Mouse (Mus musculus) C2C12 (cell line): Measurements from ENCODE around the gene Zfhx3. TPM values are rescaled to one million over a fixed set of nuclear protein-coding genes. Genes with fewer than 3 reads are reported as not detected.
"Not testable (repeated sequence)": the region's sequence is repeated elsewhere in the genome, so short reads cannot be mapped to it uniquely, and the experiment has no call there.

Experiments used
- H3K27me3 ChIP-seq: one replicate; pipeline ENCODE4 v1.6.1; 2011; ENCODE audit not compliant: control insufficient read depth, insufficient read depth, insufficient read length
- H3K36me3 ChIP-seq: one replicate; pipeline ENCODE4 v1.6.1; 2011; ENCODE audit not compliant: control insufficient read depth, insufficient read depth
- H3K4me3 ChIP-seq: one replicate; pipeline ENCODE4 v1.5.1; 2011; ENCODE audit warnings: mild to moderate bottlenecking, control low read depth; ENCODE audit not compliant: poor library complexity, insufficient read depth, severe bottlenecking
- H3K79me2 ChIP-seq: one replicate; pipeline ENCODE4 v1.6.1; 2011; ENCODE audit not compliant: control insufficient read depth, insufficient read depth
- H3K79me3 ChIP-seq: one replicate; pipeline ENCODE4 v1.6.1; 2011; ENCODE audit warnings: low read depth, control low read depth
- H3ac ChIP-seq: one replicate; pipeline ENCODE3; 2011; ENCODE audit warnings: low read depth; ENCODE audit not compliant: control insufficient read depth, insufficient read length
- CEBPB ChIP-seq: IDR thresholded peaks from one replicate; pipeline ENCODE4 v1.6.1; 2011; ENCODE audit warnings: low read depth, mild to moderate bottlenecking, control low read depth, moderate library complexity
- CTCF ChIP-seq: IDR thresholded peaks from one replicate; pipeline ENCODE4 v1.5.1; 2011; ENCODE audit not compliant: control insufficient read depth, insufficient read depth, insufficient read length
- FOSL1 ChIP-seq: IDR thresholded peaks from one replicate; pipeline ENCODE4 v1.8.0; 2011; ENCODE audit warnings: mild to moderate bottlenecking, low read length; ENCODE audit not compliant: poor library complexity, insufficient read depth, severe bottlenecking
- MAX ChIP-seq: IDR thresholded peaks from one replicate; pipeline ENCODE4 v1.6.1; 2011; ENCODE audit warnings: mild to moderate bottlenecking, control low read depth
- MYOD1 ChIP-seq: IDR thresholded peaks from one replicate; pipeline ENCODE4 v1.6.1; 2011; ENCODE audit warnings: low read depth; ENCODE audit not compliant: control insufficient read depth, insufficient read length
- MYOG ChIP-seq: IDR thresholded peaks from one replicate; pipeline ENCODE4 v1.6.1; 2011; ENCODE audit not compliant: control insufficient read depth, insufficient read length; ENCODE audit errors: extremely low read depth
- USF1 ChIP-seq: IDR thresholded peaks from one replicate; pipeline ENCODE4 v1.6.1; 2011; ENCODE audit warnings: low read depth, mild to moderate bottlenecking, control low read depth, moderate library complexity
- long read RNA-seq, 2 experiments: library from polyadenylated mRNA; unstranded; transcript quantifications; one replicate each; pipeline ENCODE4 v2.0.0; 2019 to 2020
- polyA plus RNA-seq: library from polyadenylated mRNA; unstranded; fragments of >200 nt; fragmentation: generic; extraction: Trizol; gene quantifications from one replicate; pipeline ENCODE4 v1.2.1, GENCODE M21; 2012; ENCODE audit warnings: missing spikeins

Gene Zfhx3
- 4.3 TPM for polyA plus RNA-seq
- long read RNA-seq, experiment 1, partial matches to known transcripts: 1 of 19 reads
- long read RNA-seq, experiment 1, other reads (novel, unspliced or antisense): 18 of 19 reads
- long read RNA-seq, experiment 2, partial matches to known transcripts: 0 of 4 reads
- long read RNA-seq, experiment 2, other reads (novel, unspliced or antisense): 4 of 4 reads

DNA sequence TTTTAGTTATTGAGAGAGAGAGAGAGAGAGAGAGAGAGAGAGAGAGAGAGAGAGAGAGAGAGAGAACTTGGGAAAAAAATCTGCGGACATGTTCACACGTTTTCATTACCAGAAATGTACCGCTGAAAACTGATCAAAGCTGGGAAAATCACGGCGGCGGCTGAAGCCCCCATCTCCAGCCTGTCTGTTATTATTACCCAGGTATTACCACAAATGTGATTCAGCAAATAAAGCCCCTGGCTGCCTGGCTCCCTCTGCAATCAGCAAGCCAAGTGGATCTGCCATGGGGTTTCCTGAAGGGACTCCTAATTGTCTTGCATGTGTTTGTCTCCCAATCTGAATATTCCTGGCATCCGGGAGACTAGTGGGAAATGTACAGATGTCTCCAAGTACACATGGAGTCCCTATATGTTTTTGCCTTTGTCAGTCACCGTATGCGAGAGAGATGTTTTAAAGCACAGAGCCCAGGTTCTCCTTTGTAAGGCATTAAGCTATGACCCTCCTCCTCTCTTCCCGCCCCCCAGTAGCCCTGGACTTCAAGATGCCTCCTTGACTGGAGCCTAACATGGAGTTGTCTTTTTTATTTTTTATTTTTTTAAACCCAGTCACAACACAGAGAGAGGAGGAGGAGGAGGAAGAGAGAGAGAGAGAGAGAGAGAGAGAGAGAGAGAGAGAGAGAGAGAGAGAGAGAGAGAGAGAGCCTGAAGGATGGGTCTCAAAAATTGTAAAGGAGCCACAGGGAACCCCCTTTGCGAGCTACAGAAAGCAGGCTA is at the start of gene Zfhx3:
Gene Zfhx3 (plus strand): TSS at position 723 of the 773 bp plus-strand sequence.
- Histone ChIP-seq H3K27me3 (no peaks in the 10 kb centered on the region), H3ac (no peak within 1 kb of the TSS), H3K36me3 (no peaks in the 10 kb centered on the region), H3K79me3 (no peaks in the 10 kb centered on the region), H3K4me3 (no peak within 1 kb of the TSS), H3K79me2 (no peaks in the 10 kb centered on the region)
- no peak for TF ChIP-seq CEBPB
- TF ChIP-seq MYOD1: no peak
- TF ChIP-seq MYOG: no peak
- TF ChIP-seq MAX: no peak
- no peak for TF ChIP-seq CTCF
- no peak for TF ChIP-seq FOSL1
- no peak for TF ChIP-seq USF1

DNA sequence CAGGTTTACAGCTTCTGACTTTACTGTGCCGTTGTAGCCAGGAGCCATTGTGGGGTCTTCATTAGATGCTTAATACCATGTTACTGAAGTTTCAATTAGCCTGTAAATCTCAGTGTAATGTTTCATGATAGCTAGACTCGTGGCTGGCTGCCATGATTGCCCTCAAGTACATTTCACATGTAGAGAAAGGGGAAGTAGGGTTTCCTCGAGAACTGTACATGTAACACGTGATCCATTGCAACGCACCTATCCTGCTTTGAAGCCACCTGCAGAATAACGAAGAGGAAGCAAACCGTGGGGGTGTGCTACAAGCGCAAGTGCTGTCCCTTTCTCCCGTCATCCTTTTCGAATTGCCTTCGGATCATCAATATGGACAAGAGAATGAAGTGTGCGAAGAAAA is 23.5 kb upstream of the Zfhx3 start:
- no peak for TF ChIP-seq CTCF
- no peak for TF ChIP-seq MYOD1
- no peak for TF ChIP-seq USF1
- TF ChIP-seq MYOG: no peak
- TF ChIP-seq CEBPB: no peak
- no peak for TF ChIP-seq MAX
- no peak for TF ChIP-seq FOSL1
- Histone ChIP-seq H3K79me3 (no peaks in the 10 kb centered on the region), H3ac (no peak overlapping the region), H3K79me2 (no peaks in the 10 kb centered on the region), H3K4me3 (no peak overlapping the region), H3K27me3 (no peaks in the 10 kb centered on the region), H3K36me3 (no peaks in the 10 kb centered on the region)

DNA sequence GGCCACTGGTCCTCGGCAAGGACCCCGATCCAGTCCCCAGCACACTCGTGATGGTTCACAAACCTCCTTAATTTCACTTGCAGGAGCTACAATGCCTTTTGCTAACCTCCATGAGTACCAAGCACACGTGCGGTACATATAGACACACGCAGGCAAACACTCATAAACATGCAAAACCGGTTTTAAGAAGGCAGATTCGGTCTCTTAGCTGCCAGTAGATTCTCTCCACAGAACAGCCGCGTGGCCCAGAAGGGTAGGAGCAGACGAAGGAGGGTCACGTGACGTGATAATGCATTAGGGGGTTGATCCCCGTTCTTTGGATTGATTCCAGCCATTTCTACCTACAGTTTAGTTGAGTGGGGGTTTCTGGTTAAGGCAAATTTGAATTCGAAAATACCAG is 16.3 kb upstream of the Zfhx3 start:
- no peaks in the 10 kb centered on the region for H3K79me3 ChIP-seq
- no peaks in the 10 kb centered on the region for H3K36me3 ChIP-seq
- H3K27me3 ChIP-seq: no peaks in the 10 kb centered on the region
- no peak overlapping the region for H3ac ChIP-seq
- TF ChIP-seq MYOD1 (no peak), MAX (no peak)
- no peak overlapping the region for H3K4me3 ChIP-seq
- no peaks in the 10 kb centered on the region for H3K79me2 ChIP-seq

DNA sequence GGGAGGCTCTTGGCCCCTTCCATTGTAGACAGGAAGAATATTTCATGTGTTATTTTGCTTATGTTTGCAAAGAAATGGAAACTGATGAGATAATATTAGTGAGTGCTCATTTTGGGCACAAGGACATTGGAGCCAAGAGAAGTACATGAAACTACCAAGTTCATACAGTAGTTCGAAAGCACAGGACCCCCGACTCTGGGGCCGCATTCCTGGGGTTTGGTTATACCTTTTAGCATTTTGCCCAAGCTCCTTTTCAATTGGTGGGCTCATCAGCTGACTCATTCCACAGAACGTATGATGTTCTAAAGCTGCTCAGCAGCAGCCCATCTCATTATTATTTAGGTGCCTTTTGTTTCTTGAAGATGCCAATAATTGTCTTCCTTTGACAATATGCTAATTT is 5.7 kb upstream of the Zfhx3 start:
- Histone ChIP-seq H3K79me3 (no peaks in the 10 kb centered on the region), H3K36me3 (no peaks in the 10 kb centered on the region), H3ac (no peak overlapping the region), H3K4me3 (no peak overlapping the region), H3K79me2 (no peaks in the 10 kb centered on the region), H3K27me3 (no peaks in the 10 kb centered on the region)
- TF ChIP-seq FOSL1 (no peak), CTCF (no peak), MYOD1 (no peak)

DNA sequence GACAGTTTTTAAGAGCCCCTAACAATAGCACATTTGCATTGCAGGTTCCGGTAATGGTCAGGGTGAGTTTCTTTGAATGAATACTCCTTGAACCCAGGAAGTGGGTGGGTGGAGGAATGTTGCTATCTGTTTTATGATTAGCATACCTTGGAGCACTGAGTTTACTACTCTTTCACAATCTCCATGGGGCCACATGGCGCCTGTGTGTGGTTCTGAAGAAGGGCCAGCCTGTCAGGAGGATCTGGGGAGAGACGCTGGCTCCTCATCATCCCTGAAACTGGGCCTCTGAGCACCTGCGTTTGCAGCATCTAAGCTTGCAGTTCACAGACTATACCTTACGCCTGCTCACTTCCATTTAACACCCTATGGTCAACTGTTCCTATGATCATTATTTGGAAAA is 4.2 kb upstream of the Zfhx3 start:
- not testable (repeated sequence) for H3K36me3 ChIP-seq, H3K79me3 ChIP-seq, H3K27me3 ChIP-seq, H3K4me3 ChIP-seq, H3ac ChIP-seq, H3K79me2 ChIP-seq

DNA sequence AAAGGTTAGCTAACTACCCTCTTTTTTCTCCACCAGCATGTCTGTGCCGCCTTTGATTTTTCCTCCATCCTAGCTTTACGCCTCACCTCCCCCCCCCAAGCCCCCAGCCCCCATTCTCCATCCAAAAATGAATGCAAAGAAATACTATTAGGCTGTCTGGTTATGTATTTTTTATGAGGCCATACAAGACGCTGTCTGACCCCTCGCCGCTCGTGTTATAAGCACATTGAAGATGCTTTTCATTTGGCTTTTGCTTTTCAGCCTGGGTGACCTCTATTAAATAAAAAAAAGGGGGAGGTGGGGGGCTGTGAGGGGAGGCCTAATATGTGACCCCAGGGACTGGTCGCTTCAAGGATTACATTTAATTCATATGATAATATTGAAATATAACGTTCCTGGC is 2.3 kb upstream of the Zfhx3 start:
- Histone ChIP-seq H3ac (no peak overlapping the region), H3K4me3 (no peak overlapping the region), H3K79me2 (no peaks in the 10 kb centered on the region), H3K79me3 (no peaks in the 10 kb centered on the region), H3K36me3 (no peaks in the 10 kb centered on the region), H3K27me3 (no peaks in the 10 kb centered on the region)
- TF ChIP-seq MYOD1 (no peak), USF1 (no peak), FOSL1 (no peak), MAX (no peak), CEBPB (no peak), MYOG (no peak)
